Mouse (Mus musculus): ENCODE measurements at regions not wholly inside any gene's neighbourhood (a gene's known extent, or its start where the extent isn't known, plus 50 kb on each side); places are given as distances from the start of the nearest gene placed in this dataset.

DNA sequence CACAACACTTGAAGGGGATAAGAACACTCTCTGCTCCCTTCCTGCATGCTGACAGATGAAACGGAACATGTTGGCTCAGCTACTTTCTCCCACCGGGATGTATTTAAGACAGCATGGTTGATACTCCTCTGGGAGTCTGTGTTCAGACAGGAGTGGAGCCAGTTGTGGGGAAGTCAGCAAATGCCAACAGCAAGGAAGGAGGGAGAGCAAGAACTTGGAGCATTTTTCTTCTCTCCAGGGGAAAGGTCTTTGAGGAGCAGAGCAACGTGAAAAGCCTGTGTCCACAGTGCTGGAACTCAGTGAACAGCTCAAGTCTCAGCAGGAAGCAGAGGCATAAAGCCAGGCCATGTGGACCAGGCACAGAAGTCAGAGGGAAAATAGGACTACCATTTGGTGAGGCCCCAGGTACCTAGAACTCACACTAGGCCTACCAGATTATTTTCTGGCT lies 188.8 kb upstream of the Dmac1 start:
- in situ Hi-C loops (cut with MboI, MseI), result no loop called here

GRCm38 (mm10) chr4:75463579-75463978 lies 185.5 kb upstream of the Dmac1 start:
- in situ Hi-C loops (cut with MboI, MseI), result no loop called here

GRCm38 (mm10) chr4:75449478-75449877 lies 171.4 kb upstream of the Dmac1 start:
- in situ Hi-C loops (cut with MboI, MseI), result no loop called here

- in situ Hi-C loops (cut with MboI, MseI), result no loop called here
Observed at GRCm38 (mm10) chr4:75423296-75423695, 145.2 kb upstream of the Dmac1 start.

DNA sequence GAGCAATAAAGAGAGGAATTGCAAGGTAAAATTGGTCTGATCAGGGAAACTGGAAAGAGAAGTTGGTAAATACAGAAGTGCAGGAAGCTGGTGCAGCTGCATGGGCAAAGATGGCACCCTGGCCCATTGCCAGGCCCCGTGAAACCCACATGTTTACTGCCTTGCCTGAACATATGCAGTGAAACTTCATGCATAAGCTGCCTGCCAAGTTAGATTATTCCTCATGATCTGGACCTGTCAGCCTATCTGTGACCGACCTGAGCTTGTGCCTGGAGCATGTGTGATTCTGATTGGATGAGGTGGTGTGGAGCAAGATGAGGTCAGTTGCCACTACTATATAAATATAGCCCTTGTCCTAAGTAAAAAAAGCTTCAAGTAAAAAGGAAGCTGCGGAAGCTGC lies 122.6 kb upstream of the Dmac1 start:
- in situ Hi-C loops (cut with MboI, MseI), result loop anchor here (10.0 kb wide), 1 partner anchor 1584 kb away; no protein-coding TSS in a partner anchor

GRCm38 (mm10) chr4:75394992-75395391 lies 116.9 kb upstream of the Dmac1 start:
- in situ Hi-C loops (cut with MboI, MseI), result no loop called here

DNA sequence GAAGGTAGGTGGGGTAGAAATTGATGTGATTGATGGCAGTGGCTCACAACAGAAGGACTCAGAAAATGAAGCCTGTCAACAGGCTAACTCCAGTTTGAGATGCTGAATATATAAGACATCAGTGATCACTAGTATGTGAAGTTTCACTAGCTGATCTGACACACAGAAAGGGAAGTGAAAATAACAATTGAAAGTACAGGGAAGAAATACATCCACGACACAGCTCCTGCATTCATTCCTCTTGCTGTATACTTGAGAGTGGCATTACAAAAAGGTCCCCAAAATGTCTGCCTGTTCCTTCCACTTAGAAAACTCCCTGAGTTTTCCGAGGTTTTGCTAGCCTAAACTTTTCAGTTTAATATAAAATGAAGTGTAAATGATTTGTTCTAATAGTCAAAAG lies 116.2 kb upstream of the Dmac1 start:
- in situ Hi-C loops (cut with MboI, MseI), result no loop called here

GRCm38 (mm10) chr4:75386271-75386938 lies 108.3 kb upstream of the Dmac1 start:
- in situ Hi-C loops (cut with MboI, MseI), result no loop called here

- in situ Hi-C loops (cut with MboI, MseI), result no loop called here
Observed at GRCm38 (mm10) chr4:75359496-75359895, 81.4 kb upstream of the Dmac1 start.

DNA sequence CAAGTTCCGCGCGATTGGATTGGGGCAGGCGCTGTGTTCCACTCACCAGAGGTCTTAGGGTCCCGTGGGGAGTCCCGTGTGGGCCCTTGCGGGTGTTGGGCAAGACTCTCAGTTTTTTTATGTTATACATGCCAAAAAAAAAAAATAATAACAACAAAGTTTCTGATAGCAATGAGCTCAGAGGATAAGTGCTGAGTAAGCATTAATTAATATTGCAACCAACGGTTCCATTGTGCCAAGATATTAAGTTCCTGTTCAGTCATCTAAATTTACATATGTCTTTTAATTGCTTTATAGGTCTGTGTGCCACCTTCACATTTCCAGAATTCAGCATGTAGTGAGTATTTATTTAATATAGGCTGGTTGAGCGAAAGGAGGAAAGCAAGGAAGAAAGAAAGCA lies 77.5 kb upstream of the Dmac1 start:
- in situ Hi-C loops (cut with MboI, MseI), result no loop called here

DNA sequence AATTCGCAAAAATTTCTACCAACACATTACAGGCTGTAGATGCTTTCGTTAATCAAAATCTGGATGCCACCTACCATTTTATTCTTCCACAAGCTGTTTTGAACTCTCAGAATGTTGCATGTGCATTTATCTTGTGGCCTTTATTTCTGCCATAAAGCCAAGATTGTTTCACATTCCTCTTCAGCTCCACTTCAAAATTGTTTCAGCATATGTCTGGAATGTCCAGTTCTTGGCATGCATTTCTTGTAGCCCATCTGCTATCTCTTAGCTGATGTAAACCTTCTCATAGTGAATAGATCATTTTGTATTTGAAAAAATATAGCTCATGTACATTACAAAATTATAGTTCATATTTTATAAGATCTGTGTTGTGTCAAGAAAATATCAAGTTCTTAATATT lies 56.4 kb upstream of the Dmac1 start:
- in situ Hi-C loops (cut with MboI, MseI), result loop anchor here (25.0 kb wide), 1 partner anchor 772 kb away; no protein-coding TSS in a partner anchor

DNA sequence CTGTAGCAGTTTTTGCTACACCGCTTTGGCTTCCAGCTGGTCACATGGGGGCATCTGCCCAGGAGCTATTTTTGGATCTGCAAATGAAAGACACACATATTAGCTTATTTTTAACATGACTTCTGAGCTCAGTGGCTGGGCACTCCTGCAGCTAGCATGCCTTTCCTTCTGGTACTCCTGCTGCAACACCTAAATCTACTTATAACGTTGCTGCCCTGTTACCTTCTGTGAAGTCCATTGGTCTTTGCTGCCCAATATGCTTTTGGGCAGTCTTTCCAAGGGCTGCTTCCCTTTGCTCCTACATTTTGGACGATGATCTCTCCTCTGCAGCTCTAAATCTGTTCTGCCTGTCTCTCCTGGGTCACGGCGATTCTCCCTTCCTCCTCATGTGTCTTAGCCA lies 54.7 kb upstream of the Dmac1 start:
- in situ Hi-C loops (cut with MboI, MseI), result loop anchor here (25.0 kb wide), 1 partner anchor 770 kb away; no protein-coding TSS in a partner anchor

GRCm38 (mm10) chr4:75329511-75330171 lies 51.5 kb upstream of the Dmac1 start:
- in situ Hi-C loops (cut with MboI, MseI), result loop anchor here (25.0 kb wide), 1 partner anchor 767 kb away; no protein-coding TSS in a partner anchor

Measured in T-helper 1 cell (primary cell).